Comparison of ENCODE assay signal across 10 mouse cellular contexts in genomic region chr2:32177397-32178060, GRCm38 (mm10). TPM values are rescaled to one million over a fixed set of nuclear protein-coding genes. Genes with fewer than 3 reads are reported as not detected.
DNase-seq lines count a peak whose midpoint lies in the region; ATAC-seq and TF ChIP-seq lines count a peak whose summit lies in the region.
"Had no signal": no experiment of that assay in that cellular context is flagged by ENCODE, and none has a peak within 500 bp of the region (broad histone marks: within the 10 kb centered on the region; RNA-seq: fewer than 3 reads in every experiment).

No protein-coding gene starts in this region.

- H3K27me3 ChIP-seq in forebrain, embryonic 13.5 days = no peaks in the 10 kb centered on the region
- no peaks in the 10 kb centered on the region for H3K27me3 ChIP-seq in forebrain, embryonic 15.5 days

- no peaks in the 10 kb centered on the region for H3K9me3 ChIP-seq in forebrain, embryonic 13.5 days (replicated peaks)
- H3K9me3 ChIP-seq in forebrain, embryonic 15.5 days = no peaks in the 10 kb centered on the region
- H3K9me3 ChIP-seq: heart, embryonic 10.5 days had no signal

- peak overlapping the region; percentile 27; the same call in 1 of the 2 replicates for H3K27ac ChIP-seq in forebrain, embryonic 13.5 days
- no peak overlapping the region for H3K27ac ChIP-seq in forebrain, embryonic 15.5 days (replicated peaks)
- peak overlapping the region; percentile 93 for H3K27ac ChIP-seq in layer of hippocampus, adult 2 months

- 78% methylated on average over 11 of the region's 11 CpGs for WGBS in forebrain, embryonic 13.5 days
- WGBS in forebrain, embryonic 15.5 days = 76% methylated on average over 11 of the region's 11 CpGs

- no peak for DNase-seq in layer of hippocampus, adult 2 months (ENCODE audit: low spot score in 2 of 2)
- DNase-seq in layer of hippocampus, adult 9-11 months = no peak
- DNase-seq in gastrocnemius, postnatal 14 days = no peak

- no peak for ATAC-seq in forebrain, embryonic 13.5 days
- no peak for ATAC-seq in forebrain, embryonic 15.5 days (replicated peaks)
- ATAC-seq in common myeloid progenitor, adult 5-6 weeks (replicated peaks; ENCODE audit: low read depth, poor library complexity, severe bottlenecking) = peak; percentile 69
- peak; percentile 38; the same call in 1 of the 2 replicates for ATAC-seq in megakaryocyte progenitor cell, adult 5-6 weeks (replicated peaks; ENCODE audit: poor library complexity)
- ATAC-seq in megakaryocyte-erythroid progenitor cell, adult 5-6 weeks (replicated peaks; ENCODE audit: low FRiP score, low TSS enrichment, poor library complexity, severe bottlenecking) = no peak
- ATAC-seq: lung, postnatal 0 days had no signal

- no peak overlapping the region for H3K4me2 ChIP-seq in forebrain, embryonic 13.5 days
- H3K4me2 ChIP-seq in forebrain, embryonic 15.5 days (replicated peaks) = no peak overlapping the region

- no peak overlapping the region for H3K4me3 ChIP-seq in forebrain, embryonic 13.5 days
- H3K4me3 ChIP-seq in forebrain, embryonic 15.5 days = no peak overlapping the region
- no peak overlapping the region for H3K4me3 ChIP-seq in layer of hippocampus, adult 2 months
- H3K4me3 ChIP-seq: heart, embryonic 10.5 days had no signal

- H3K4me1 ChIP-seq in forebrain, embryonic 13.5 days = peaks cover 78% of the 10 kb centered on the region
- peaks cover 72% of the 10 kb centered on the region for H3K4me1 ChIP-seq in forebrain, embryonic 15.5 days

- intact Hi-C loops in gastrocnemius, postnatal 14 days (cut with DNase I; ENCODE audit: low total_unique reads) = no loop called here

- TF ChIP-seq CTCF in layer of hippocampus, adult 2 months (conservative IDR thresholded peaks at IDR 0.05) = no peak

- H3K36me3 ChIP-seq in forebrain, embryonic 13.5 days (ENCODE audit: poor library complexity, severe bottlenecking) = peaks cover 1% of the 10 kb centered on the region; the same call in 1 of the 2 replicates
- no peaks in the 10 kb centered on the region for H3K36me3 ChIP-seq in forebrain, embryonic 15.5 days

- H3K9ac ChIP-seq in forebrain, embryonic 13.5 days = no peak overlapping the region; the same call in 1 of the 2 replicates
- H3K9ac ChIP-seq in forebrain, embryonic 15.5 days (replicated peaks) = no peak overlapping the region

RNA-seq across cellular contexts. Expression of gene Prrc2b, which starts 26.6 kb away (rescaled TPM):
- polyA plus RNA-seq in forebrain, embryonic 13.5 days (2015; fragmentation: Nextera tagmentation; extraction: Ambion mirVana) = 53.0 and 57.4 TPM in 2 replicates
- 76.2 and 88.8 TPM in 2 replicates for polyA plus RNA-seq in forebrain, embryonic 15.5 days (2015; fragmentation: Nextera tagmentation; extraction: Ambion mirVana)
- 100 to 1,000 TPM; 288 to 305 TPM for total RNA-seq in layer of hippocampus, adult 2 months (2021)
- total RNA-seq in common myeloid progenitor, adult 5-6 weeks (2017) = 20.7 and 34.7 TPM in 2 replicates
- 37.5 and 37.8 TPM in 2 replicates for total RNA-seq in megakaryocyte progenitor cell, adult 5-6 weeks (2015)
- 16.6 and 18.2 TPM in 2 replicates for total RNA-seq in megakaryocyte progenitor cell, adult 5-6 weeks (2017)
- 58.3 and 63.5 TPM in 2 replicates for total RNA-seq in megakaryocyte-erythroid progenitor cell, adult 5-6 weeks (2014; fragmentation: Nextera tagmentation)
- 13.9 and 20.1 TPM in 2 replicates for total RNA-seq in megakaryocyte-erythroid progenitor cell, adult 5-6 weeks (2017)
- total RNA-seq in gastrocnemius, postnatal 14 days (2021) = 10 to 100 TPM; 79.2 to 83.9 TPM

RNA-seq across cellular contexts. Expression of gene Pomt1, which starts 58.9 kb away (rescaled TPM):
- 23.7 and 27.0 TPM in 2 replicates for polyA plus RNA-seq in forebrain, embryonic 13.5 days (2015; fragmentation: Nextera tagmentation; extraction: Ambion mirVana)
- 29.9 and 34.5 TPM in 2 replicates for polyA plus RNA-seq in forebrain, embryonic 15.5 days (2015; fragmentation: Nextera tagmentation; extraction: Ambion mirVana)
- total RNA-seq in layer of hippocampus, adult 2 months (2021) = 10 to 100 TPM; 23.4 to 24.1 TPM
- 22.7 and 33.6 TPM in 2 replicates for total RNA-seq in common myeloid progenitor, adult 5-6 weeks (2017)
- total RNA-seq in megakaryocyte progenitor cell, adult 5-6 weeks (2015) = 18.5 and 18.8 TPM in 2 replicates
- 32.2 and 32.6 TPM in 2 replicates for total RNA-seq in megakaryocyte progenitor cell, adult 5-6 weeks (2017)
- total RNA-seq in megakaryocyte-erythroid progenitor cell, adult 5-6 weeks (2014; fragmentation: Nextera tagmentation) = 57.6 and 57.7 TPM in 2 replicates
- total RNA-seq in megakaryocyte-erythroid progenitor cell, adult 5-6 weeks (2017) = 27.4 and 29.8 TPM in 2 replicates
- total RNA-seq in gastrocnemius, postnatal 14 days (2021) = 10 to 100 TPM; 14.4 to 17.3 TPM

Comparison
In these comparisons a context has a peak if more than half of its experiments do, and no peak if none do; other contexts are left out.
1. ATAC-seq: peak in common myeloid progenitor, adult 5-6 weeks (single experiment) and megakaryocyte progenitor cell, adult 5-6 weeks (single experiment); none in forebrain, embryonic 13.5 days (single experiment), forebrain, embryonic 15.5 days (single experiment) and megakaryocyte-erythroid progenitor cell, adult 5-6 weeks (single experiment).